Mouse (Mus musculus) forebrain, embryonic 14.5 days (tissue): ENCODE data around the gene Rnft2. TPM values are rescaled to one million over a fixed set of nuclear protein-coding genes. Genes with fewer than 3 reads are reported as not detected.

Experiments
- ATAC-seq: fragments of 200-750 bp; cut with Nextera tagmentation; 2 replicates; pipeline ENCODE4 v1.8.0; 2017; ENCODE audit warnings: mild to moderate bottlenecking, moderate library complexity
- DNase-seq: peaks from one replicate; pipeline ENCODE4 v3.0.0-alpha.2; 2015; ENCODE audit warnings: low spot score
- H3K27ac ChIP-seq: fragments of 300-500 bp; sonication (generic); 2 replicates; pipeline ENCODE4 v1.5.1; 2014; ENCODE audit warnings: low read depth, mild to moderate bottlenecking, control low read depth, low read length, moderate library complexity
- H3K27me3 ChIP-seq: fragments of 300-500 bp; sonication (generic); replicated peaks from 2 replicates; pipeline ENCODE4 v1.6.1; 2014; ENCODE audit warnings: low read length, control low read depth, mixed read lengths; ENCODE audit not compliant: control insufficient read depth, insufficient read depth
- H3K36me3 ChIP-seq: fragments of 300-500 bp; sonication (generic); 2 replicates; pipeline ENCODE4 v1.6.1; 2014; ENCODE audit warnings: low read length, control low read depth; ENCODE audit not compliant: control insufficient read depth, insufficient read depth
- H3K4me1 ChIP-seq: fragments of 300-500 bp; sonication (generic); 2 replicates; pipeline ENCODE4 v1.6.1; 2014; ENCODE audit warnings: antibody characterized with exemption, low read length, control low read depth; ENCODE audit not compliant: control insufficient read depth, insufficient read depth
- H3K4me2 ChIP-seq: fragments of 300-500 bp; sonication (generic); 2 replicates; pipeline ENCODE4 v1.6.1; 2014; ENCODE audit warnings: mild to moderate bottlenecking, control low read depth, low read length
- H3K4me3 ChIP-seq: fragments of 300-500 bp; sonication (generic); 2 replicates; pipeline ENCODE4 v1.5.1; 2014; ENCODE audit warnings: low read depth, low read length, control low read depth
- H3K9ac ChIP-seq: fragments of 300-500 bp; sonication (generic); 2 replicates; pipeline ENCODE4 v1.6.1; 2014; ENCODE audit warnings: mild to moderate bottlenecking, low read length, control low read depth, moderate library complexity
- H3K9me3 ChIP-seq: fragments of 300-500 bp; sonication (generic); replicated peaks from 2 replicates; pipeline ENCODE4 v1.6.1; 2016; ENCODE audit warnings: low read length, control low read depth, mixed read lengths; ENCODE audit not compliant: control insufficient read depth
- WGBS: fragments of 180-500 bp; shearing (Covaris S2); extraction: QIAGEN DNeasy Blood & Tissue Kit; methylation state at CpG from one replicate; pipeline ENCODE4 v1.1.7; 2014; 5-methylcytosine and 5-hydroxymethylcytosine counted together
- polyA plus RNA-seq: library from polyadenylated mRNA; unstranded; fragments of >200 nt; fragmentation: Nextera tagmentation; extraction: Ambion mirVana; gene quantifications from 2 replicates; pipeline ENCODE4 v1.2.1, GENCODE M21; 2014

Gene Rnft2
- polyA plus RNA-seq, 1 experiment from 2014 or later = 11.3 TPM

GRCm38 (mm10) chr5:118199670-118200069, 45.2 kb downstream of the Rnft2 start:
- DNase-seq (peak; percentile 24), ATAC-seq (no peak)
- H3K27me3 ChIP-seq = no peaks in the 10 kb centered on the region
- H3K4me3 ChIP-seq = no peak overlapping the region
- peak overlapping the region; percentile 14; the same call in 1 of the 2 replicates for H3K27ac ChIP-seq
- H3K4me2 ChIP-seq = no peak overlapping the region
- no peak overlapping the region for H3K9ac ChIP-seq
- no peaks in the 10 kb centered on the region for H3K4me1 ChIP-seq
- H3K9me3 ChIP-seq = no peaks in the 10 kb centered on the region
- peaks cover 23% of the 10 kb centered on the region for H3K36me3 ChIP-seq
- 65% methylated on average over 5 of the region's 5 CpGs for WGBS

- Histone ChIP-seq H3K36me3 (peaks cover 18% of the 10 kb centered on the region), H3K27me3 (no peaks in the 10 kb centered on the region), H3K27ac (0 out of 2 replicates have a peak overlapping the region, but pooled peaks have one; percentile 53), H3K4me1 (0 out of 2 replicates have a peak, but pooled peaks cover 3% of the 10 kb centered on the region), H3K4me3 (no peak overlapping the region), H3K9ac (no peak overlapping the region), H3K4me2 (no peak overlapping the region), H3K9me3 (no peaks in the 10 kb centered on the region)
- ATAC-seq (peak; percentile 44; the same call in 1 of the 2 replicates), DNase-seq (peak; percentile 44)
- whole genome bisulfite sequencing = 57% methylated on average over 13 of the region's 13 CpGs
These were observed 47.5 kb downstream of the Rnft2 start for GRCm38 (mm10) chr5:118197421-118197820.

GRCm38 (mm10) chr5:118192221-118192620, 52.7 kb downstream of the Rnft2 start:
- peak; percentile 43 for DNase-seq
- Histone ChIP-seq H3K36me3 (no peaks in the 10 kb centered on the region), H3K27me3 (no peaks in the 10 kb centered on the region), H3K4me1 (peaks cover 10% of the 10 kb centered on the region), H3K9me3 (no peaks in the 10 kb centered on the region), H3K9ac (peak overlapping the region; percentile 25; the same call in 1 of the 2 replicates), H3K4me3 (no peak overlapping the region), H3K27ac (no peak overlapping the region), H3K4me2 (0 out of 2 replicates have a peak overlapping the region, but pooled peaks have one; percentile 12)
- 3% methylated on average over 18 of the region's 18 CpGs for WGBS
- peak; percentile 36; the same call in 1 of the 2 replicates for ATAC-seq

- ATAC-seq (no peak), DNase-seq (no peak)
- Histone ChIP-seq H3K4me1 (peaks cover 10% of the 10 kb centered on the region), H3K27me3 (no peaks in the 10 kb centered on the region), H3K4me2 (no peak overlapping the region), H3K9me3 (no peaks in the 10 kb centered on the region), H3K36me3 (no peaks in the 10 kb centered on the region), H3K9ac (no peak overlapping the region), H3K27ac (no peak overlapping the region), H3K4me3 (no peak overlapping the region)
- whole genome bisulfite sequencing = 91% methylated on average over 9 of the region's 9 CpGs
These were observed 54.4 kb downstream of the Rnft2 start for GRCm38 (mm10) chr5:118190491-118190890.

GRCm38 (mm10) chr5:118188356-118188755, 56.6 kb downstream of the Rnft2 start:
- Histone ChIP-seq H3K4me1 (peaks cover 10% of the 10 kb centered on the region), H3K36me3 (no peaks in the 10 kb centered on the region), H3K9me3 (no peaks in the 10 kb centered on the region), H3K27ac (no peak overlapping the region), H3K4me3 (no peak overlapping the region), H3K9ac (no peak overlapping the region), H3K4me2 (no peak overlapping the region), H3K27me3 (no peaks in the 10 kb centered on the region)
- DNase-seq = no peak
- WGBS = 62% methylated on average over 6 of the region's 6 CpGs
- no peak for ATAC-seq

GRCm38 (mm10) chr5:118186903-118187633, 57.8 kb downstream of the Rnft2 start:
- Histone ChIP-seq H3K27me3 (no peaks in the 10 kb centered on the region), H3K4me3 (no peak overlapping the region), H3K27ac (no peak overlapping the region), H3K9me3 (no peaks in the 10 kb centered on the region), H3K36me3 (no peaks in the 10 kb centered on the region), H3K4me1 (peaks cover 4% of the 10 kb centered on the region), H3K4me2 (no peak overlapping the region), H3K9ac (no peak overlapping the region)
- DNase-seq = peak; percentile 64
- 55% methylated on average over 9 of the region's 9 CpGs for WGBS
- ATAC-seq = peak; percentile 76

GRCm38 (mm10) chr5:118177640-118178039, 67.3 kb downstream of the Rnft2 start:
- Histone ChIP-seq H3K4me1 (no peaks in the 10 kb centered on the region), H3K9me3 (0 out of 2 replicates have a peak, but pooled peaks cover 4% of the 10 kb centered on the region), H3K4me2 (no peak overlapping the region), H3K4me3 (no peak overlapping the region), H3K36me3 (no peaks in the 10 kb centered on the region), H3K9ac (no peak overlapping the region), H3K27ac (no peak overlapping the region), H3K27me3 (peaks cover 19% of the 10 kb centered on the region)
- ATAC-seq (no peak), DNase-seq (no peak)
- WGBS = 70% methylated on average over 7 of the region's 7 CpGs

- H3K4me2 ChIP-seq = no peak overlapping the region
- no peak overlapping the region for H3K27ac ChIP-seq
- 36% methylated on average over 2 of the region's 2 CpGs for WGBS
- peaks cover 36% of the 10 kb centered on the region for H3K27me3 ChIP-seq
- H3K4me1 ChIP-seq = 0 out of 2 replicates have a peak, but pooled peaks cover 9% of the 10 kb centered on the region
- H3K9me3 ChIP-seq = 0 out of 2 replicates have a peak, but pooled peaks cover 4% of the 10 kb centered on the region
- H3K36me3 ChIP-seq = no peaks in the 10 kb centered on the region
- no peak overlapping the region for H3K9ac ChIP-seq
- ATAC-seq = no peak
- no peak for DNase-seq
- H3K4me3 ChIP-seq = no peak overlapping the region
These were observed 69.8 kb downstream of the Rnft2 start for GRCm38 (mm10) chr5:118175137-118175536.
